Mouse (Mus musculus): ENCODE results near the gene Rph3al. TPM values are rescaled to one million over a fixed set of nuclear protein-coding genes. Genes with fewer than 3 reads are reported as not detected.

Rph3al gene
- polyA plus RNA-seq, 1 experiment from 2014 or later: 1.9 TPM

- H3K36me3 ChIP-seq: no peaks in the 10 kb centered on the region
- 4% methylated on average over 34 of the region's 37 CpGs for WGBS
- peak within 1 kb of the TSS; percentile 61 for H3K9ac ChIP-seq (replicated peaks)
- no peaks in the 10 kb centered on the region for H3K9me3 ChIP-seq
- peak within 1 kb of the TSS; percentile 62 for H3K4me2 ChIP-seq (replicated peaks)
- peaks cover 54% of the 10 kb centered on the region for H3K27me3 ChIP-seq
- peaks cover 20% of the 10 kb centered on the region for H3K4me1 ChIP-seq (replicated peaks)
- peak; percentile 89 for ATAC-seq
- H3K27ac ChIP-seq: no peak within 1 kb of the TSS
- H3K4me3 ChIP-seq (replicated peaks): peak within 1 kb of the TSS; percentile 51
Observed at GRCm38 (mm10) chr11:75796029-75796445, 142.2 kb downstream of the Rph3al start, which contains the start of gene Doc2b. TSS of gene Doc2b (minus strand) at chr11:75796049.

DNA sequence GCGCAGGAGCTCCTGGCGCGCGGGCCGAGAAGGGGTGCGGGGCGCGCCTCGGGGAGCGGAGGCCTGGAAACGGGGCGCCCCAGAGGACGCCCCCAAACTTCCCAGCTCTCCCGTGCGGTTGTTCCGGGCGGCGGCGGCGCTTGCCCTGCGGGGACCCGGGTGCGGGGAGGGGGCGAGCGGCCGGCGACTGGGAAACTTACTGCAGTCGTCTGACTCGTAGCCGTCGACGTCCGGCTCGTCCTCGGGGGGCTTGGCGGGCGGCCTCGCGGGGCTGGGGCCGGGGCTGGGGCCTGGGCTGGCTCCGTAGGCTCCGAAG, 142.9 kb downstream of the Rph3al start:
- peak overlapping the region; percentile 61 for H3K9ac ChIP-seq (replicated peaks)
- no peak overlapping the region for H3K27ac ChIP-seq
- 1% methylated on average over 38 of the region's 42 CpGs for WGBS
- H3K4me1 ChIP-seq (replicated peaks): peaks cover 20% of the 10 kb centered on the region
- no peaks in the 10 kb centered on the region for H3K9me3 ChIP-seq
- peaks cover 54% of the 10 kb centered on the region for H3K27me3 ChIP-seq
- peak overlapping the region; percentile 62 for H3K4me2 ChIP-seq (replicated peaks)
- H3K36me3 ChIP-seq: no peaks in the 10 kb centered on the region
- peak overlapping the region; percentile 51 for H3K4me3 ChIP-seq (replicated peaks)
- no peak for ATAC-seq

GRCm38 (mm10) chr11:75794602-75795320, 143.5 kb downstream of the Rph3al start:
- WGBS: 8% methylated on average over 27 of the region's 45 CpGs
- ATAC-seq: no peak
- H3K36me3 ChIP-seq: no peaks in the 10 kb centered on the region
- peak overlapping the region; percentile 61 for H3K9ac ChIP-seq (replicated peaks)
- H3K4me2 ChIP-seq (replicated peaks): peak overlapping the region; percentile 62
- peaks cover 54% of the 10 kb centered on the region for H3K27me3 ChIP-seq
- H3K4me3 ChIP-seq (replicated peaks): peak overlapping the region; percentile 51
- H3K9me3 ChIP-seq: no peaks in the 10 kb centered on the region
- peaks cover 20% of the 10 kb centered on the region for H3K4me1 ChIP-seq (replicated peaks)
- no peak overlapping the region for H3K27ac ChIP-seq

GRCm38 (mm10) chr11:75793351-75793750, 144.9 kb downstream of the Rph3al start:
- Histone ChIP-seq H3K9ac (replicated peaks) (no peak overlapping the region), H3K4me1 (replicated peaks) (peaks cover 22% of the 10 kb centered on the region), H3K4me2 (replicated peaks) (no peak overlapping the region), H3K36me3 (no peaks in the 10 kb centered on the region), H3K27ac (no peak overlapping the region), H3K4me3 (replicated peaks) (no peak overlapping the region), H3K27me3 (peaks cover 51% of the 10 kb centered on the region), H3K9me3 (no peaks in the 10 kb centered on the region)
- 64% methylated on average over 5 of the region's 5 CpGs for WGBS
- no peak for ATAC-seq

DNA sequence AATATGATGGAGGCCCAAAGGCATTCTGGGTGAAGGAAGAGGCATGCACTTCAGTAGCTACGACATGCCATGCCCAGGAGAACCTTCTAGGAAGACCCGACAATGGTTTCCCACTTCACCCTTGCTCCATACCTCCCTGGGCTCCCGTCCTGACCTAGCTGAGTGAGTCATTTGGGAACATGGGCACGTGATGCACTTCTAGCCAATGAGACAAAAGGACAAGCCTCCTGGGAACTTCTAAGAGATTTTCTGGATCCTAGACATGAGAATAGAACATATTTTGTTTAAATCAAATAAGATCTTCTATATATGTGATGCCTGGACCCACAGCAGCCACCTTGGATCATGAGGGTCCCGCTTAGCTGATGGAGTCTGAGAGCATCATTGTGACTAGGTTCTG, 145.7 kb downstream of the Rph3al start:
- no peak for ATAC-seq
- 82% methylated on average over 5 of the region's 5 CpGs for WGBS
- no peaks in the 10 kb centered on the region for H3K36me3 ChIP-seq
- H3K27ac ChIP-seq: no peak overlapping the region
- H3K27me3 ChIP-seq: peaks cover 43% of the 10 kb centered on the region
- H3K4me3 ChIP-seq (replicated peaks): no peak overlapping the region
- no peaks in the 10 kb centered on the region for H3K9me3 ChIP-seq
- no peak overlapping the region for H3K4me2 ChIP-seq (replicated peaks)
- H3K9ac ChIP-seq (replicated peaks): no peak overlapping the region
- H3K4me1 ChIP-seq (replicated peaks): peaks cover 26% of the 10 kb centered on the region

DNA sequence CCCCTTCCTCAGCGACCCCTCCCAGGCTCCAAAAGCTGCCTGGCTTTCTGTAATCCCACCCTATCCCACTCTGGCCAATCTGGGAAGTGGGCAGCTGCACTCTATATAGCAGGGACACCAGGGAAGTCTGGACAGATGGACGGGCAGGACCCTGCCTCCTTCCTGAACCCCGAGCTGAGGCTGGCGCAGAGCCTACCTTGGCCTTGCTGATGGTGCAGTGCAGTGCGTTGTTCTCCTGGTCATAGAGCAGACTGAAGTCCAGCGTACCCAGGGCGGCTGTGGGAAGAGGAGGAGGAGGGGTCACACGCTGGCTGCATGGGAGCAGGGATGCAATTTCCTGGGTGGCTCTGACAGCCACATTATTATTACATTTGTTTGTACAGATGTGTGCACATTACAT, 152.3 kb downstream of the Rph3al start:
- 79% methylated on average over 8 of the region's 8 CpGs for WGBS
- Histone ChIP-seq H3K36me3 (no peaks in the 10 kb centered on the region), H3K4me1 (replicated peaks) (peaks cover 6% of the 10 kb centered on the region; the same call in 1 of the 2 replicates), H3K27me3 (peaks cover 6% of the 10 kb centered on the region; the same call in 1 of the 2 replicates), H3K9me3 (no peaks in the 10 kb centered on the region), H3K9ac (replicated peaks) (no peak overlapping the region), H3K4me2 (replicated peaks) (no peak overlapping the region), H3K4me3 (replicated peaks) (no peak overlapping the region), H3K27ac (no peak overlapping the region)
- no peak for ATAC-seq

DNA sequence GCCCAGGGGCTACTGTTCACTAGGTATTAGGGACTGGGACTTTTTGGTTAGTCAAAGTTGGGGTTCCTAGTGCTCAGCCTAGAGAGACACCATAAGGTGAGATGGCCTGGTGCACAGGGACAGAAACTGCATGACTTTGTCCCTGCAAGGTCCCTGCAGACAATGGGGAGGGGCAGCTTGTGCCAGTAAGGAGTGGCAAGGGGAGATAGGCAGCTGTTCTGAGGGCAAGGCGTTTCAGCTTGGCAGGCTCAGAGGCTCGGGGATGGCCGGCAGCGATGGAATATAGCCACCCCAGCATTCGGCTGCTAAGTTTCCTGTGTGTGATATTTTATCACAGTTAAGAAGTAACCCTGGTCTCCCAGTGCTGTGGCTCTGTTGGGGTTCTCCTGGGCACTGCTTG, 154.4 kb downstream of the Rph3al start:
- H3K4me2 ChIP-seq (replicated peaks): no peak overlapping the region
- WGBS: 84% methylated on average over 5 of the region's 5 CpGs
- no peaks in the 10 kb centered on the region for H3K9me3 ChIP-seq
- H3K4me1 ChIP-seq (replicated peaks): peaks cover 6% of the 10 kb centered on the region; the same call in 1 of the 2 replicates
- H3K4me3 ChIP-seq (replicated peaks): no peak overlapping the region
- no peak overlapping the region for H3K9ac ChIP-seq (replicated peaks)
- no peak for ATAC-seq
- peaks cover 6% of the 10 kb centered on the region; the same call in 1 of the 2 replicates for H3K27me3 ChIP-seq
- H3K27ac ChIP-seq: no peak overlapping the region
- H3K36me3 ChIP-seq: no peaks in the 10 kb centered on the region

DNA sequence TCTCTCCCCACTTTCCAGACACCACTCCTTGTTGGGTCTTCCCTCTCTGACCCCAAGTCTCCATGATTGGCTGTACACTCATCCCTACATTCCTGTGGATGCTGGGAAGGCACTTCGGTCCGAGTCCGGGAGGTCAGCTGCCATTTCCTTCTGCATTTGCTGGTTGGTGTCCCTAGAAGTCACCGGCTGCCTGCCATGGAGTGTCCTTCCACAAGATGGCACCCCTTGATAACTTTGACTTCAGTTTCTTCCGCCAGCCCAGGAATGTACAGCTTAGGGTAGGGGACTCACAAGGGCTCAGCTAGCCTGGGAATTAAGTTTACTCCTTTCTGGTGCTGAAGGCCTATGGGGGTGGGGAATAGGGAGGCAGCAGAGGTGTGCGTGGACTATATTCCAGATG, 156.3 kb downstream of the Rph3al start:
- Histone ChIP-seq H3K4me1 (replicated peaks) (no peaks in the 10 kb centered on the region), H3K4me3 (replicated peaks) (no peak overlapping the region), H3K9ac (replicated peaks) (no peak overlapping the region), H3K36me3 (no peaks in the 10 kb centered on the region), H3K4me2 (replicated peaks) (no peak overlapping the region), H3K27ac (no peak overlapping the region), H3K27me3 (peaks cover 6% of the 10 kb centered on the region; the same call in 1 of the 2 replicates), H3K9me3 (no peaks in the 10 kb centered on the region)
- WGBS: 26% methylated on average over 6 of the region's 6 CpGs
- peak; percentile 60 for ATAC-seq

Other genes starting within 250 kb of the Rph3al start
- 1,420 and 1,493 TPM in 2 replicates for gene Ywhae, start 205.6 kb downstream of the Rph3al start, polyA plus RNA-seq (2015; fragmentation: Nextera tagmentation; extraction: Ambion mirVana)
- 1.0 and 1.1 TPM in 2 replicates for gene Doc2b, start 142.4 kb downstream of the Rph3al start, polyA plus RNA-seq (2015; fragmentation: Nextera tagmentation; extraction: Ambion mirVana)
- 0.97 and 1.8 TPM in 2 replicates for gene 1700016K19Rik, start 61.5 kb upstream of the Rph3al start, polyA plus RNA-seq (2015; fragmentation: Nextera tagmentation; extraction: Ambion mirVana)
- 6.2 and 7.2 TPM in 2 replicates for gene Rflnb, start 89.4 kb upstream of the Rph3al start, polyA plus RNA-seq (2015; fragmentation: Nextera tagmentation; extraction: Ambion mirVana)
- 61.4 and 64.5 TPM in 2 replicates for gene Vps53, start 241.2 kb upstream of the Rph3al start, polyA plus RNA-seq (2015; fragmentation: Nextera tagmentation; extraction: Ambion mirVana)
- 22.0 and 22.3 TPM in 2 replicates for gene Fam57a, start 241.2 kb upstream of the Rph3al start, polyA plus RNA-seq (2015; fragmentation: Nextera tagmentation; extraction: Ambion mirVana)

Data from midbrain, embryonic 13.5 days (tissue).